Mouse (Mus musculus) stomach, postnatal 0 days (tissue): ENCODE measurements at regions not wholly inside any gene's neighbourhood (a gene's known extent, or its start where the extent isn't known, plus 50 kb on each side); places are given as distances from the start of the nearest gene placed in this dataset.

Source experiments
- CTCF ChIP-seq: IDR thresholded peaks from 2 replicates; pipeline ENCODE4 v1.5.1; 2016; ENCODE audit warnings: antibody characterized with exemption, low read depth, mild to moderate bottlenecking, moderate library complexity
- EP300 ChIP-seq: optimal IDR thresholded peaks from 2 replicates; pipeline ENCODE3; 2016; ENCODE audit warnings: antibody characterized with exemption

DNA sequence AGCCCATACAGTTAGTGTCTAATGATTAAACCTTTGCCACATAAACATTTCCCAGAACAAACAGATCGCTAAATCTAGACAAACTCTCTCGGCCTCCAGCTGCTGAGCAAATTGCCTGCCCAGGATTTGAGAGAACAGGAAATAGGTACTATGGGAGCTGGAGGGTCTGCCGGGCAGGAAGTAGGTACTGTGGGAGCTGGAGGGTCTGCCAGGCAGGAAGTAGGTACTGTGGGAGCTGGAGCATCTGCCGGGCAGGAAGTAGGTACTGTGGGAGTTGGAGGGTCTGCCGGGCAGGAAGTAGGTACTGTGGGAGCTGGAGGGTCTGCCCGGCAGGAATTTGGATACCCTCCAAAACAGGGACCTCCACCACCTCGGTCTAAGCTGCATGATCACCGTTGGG lies 277.2 kb downstream of the Spry2 start:
- no peak for TF ChIP-seq CTCF
- no peak for TF ChIP-seq EP300
